Mouse (Mus musculus) embryo, embryonic 10.5 days (tissue): ENCODE measurements around the gene Flg2.

Experiments used
- DNase-seq: peaks from one replicate; pipeline ENCODE4 v3.0.0-alpha.2; 2015; ENCODE audit warnings: low spot score

The Flg2 gene

DNA sequence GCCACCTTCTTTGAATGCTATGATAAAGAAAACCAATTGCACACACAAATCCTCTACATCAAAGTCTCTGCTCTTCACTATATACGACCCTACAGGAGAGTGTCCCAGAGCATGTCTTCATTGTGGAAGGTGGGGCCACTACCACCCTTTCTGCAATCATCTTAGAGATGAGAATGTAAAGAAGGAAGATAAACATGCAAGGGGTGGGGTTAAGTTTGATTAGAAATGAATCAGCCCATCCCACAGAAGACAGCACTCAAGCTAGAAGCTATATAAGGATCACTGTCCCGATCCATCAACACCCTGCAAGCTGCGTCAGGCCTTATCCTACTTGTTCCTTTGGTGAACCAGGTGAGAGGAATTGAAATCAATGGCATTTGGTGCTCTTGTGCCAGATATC lies at the start of gene Flg2:
Gene Flg2, plus strand, starts transcription at position 301 of the 400 bp plus-strand sequence.
- no peak for DNase-seq

DNA sequence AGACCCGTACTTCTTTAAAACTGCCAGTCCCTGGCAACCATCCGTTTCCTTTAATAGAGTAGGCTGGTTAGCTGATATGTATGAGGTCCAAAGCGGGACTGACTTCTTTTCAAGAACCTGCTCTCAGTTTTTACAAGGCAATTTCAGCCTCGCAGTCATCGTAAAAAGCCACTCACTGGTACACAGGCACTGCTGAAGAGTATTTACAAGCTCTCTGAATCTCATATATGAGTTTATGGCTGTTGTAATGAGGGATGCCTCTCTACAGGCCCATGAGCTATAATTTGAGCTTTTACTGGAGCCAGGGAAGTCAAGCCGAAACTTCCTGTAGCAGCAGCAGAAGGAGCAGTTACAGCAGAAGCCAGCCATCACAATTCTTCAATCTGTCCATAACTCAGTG lies 34.6 kb upstream of the Flg2 start:
- DNase-seq: no peak

DNA sequence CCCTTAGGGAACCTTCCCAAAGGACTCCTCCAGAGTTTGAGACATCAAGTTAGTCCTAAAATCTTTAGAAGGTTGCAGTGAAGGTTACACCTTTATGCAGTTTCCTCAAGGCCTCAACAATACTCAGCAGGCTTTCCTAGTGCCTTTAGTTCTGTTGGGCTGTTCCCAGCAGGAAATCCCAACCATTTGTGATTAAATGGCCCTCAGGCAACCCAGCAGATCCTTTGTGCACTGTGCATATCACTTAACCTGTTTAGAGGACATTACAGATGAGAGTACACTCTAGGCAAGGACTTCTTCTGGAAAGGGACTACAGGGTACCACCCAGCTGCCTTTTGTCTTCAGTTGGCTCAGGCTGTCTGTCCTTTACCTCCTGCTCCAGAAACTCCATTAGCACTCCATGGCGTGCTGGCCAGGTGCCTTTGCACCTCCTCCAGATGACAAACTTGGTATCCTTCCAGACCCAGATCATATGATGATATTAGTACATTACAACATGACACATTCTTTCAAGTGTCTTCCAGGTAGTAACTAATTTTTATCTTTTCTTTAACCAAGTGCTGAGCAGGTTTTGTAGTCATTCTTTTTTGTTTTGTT lies 34.0 kb upstream of the Flg2 start:
- DNase-seq: no peak

DNA sequence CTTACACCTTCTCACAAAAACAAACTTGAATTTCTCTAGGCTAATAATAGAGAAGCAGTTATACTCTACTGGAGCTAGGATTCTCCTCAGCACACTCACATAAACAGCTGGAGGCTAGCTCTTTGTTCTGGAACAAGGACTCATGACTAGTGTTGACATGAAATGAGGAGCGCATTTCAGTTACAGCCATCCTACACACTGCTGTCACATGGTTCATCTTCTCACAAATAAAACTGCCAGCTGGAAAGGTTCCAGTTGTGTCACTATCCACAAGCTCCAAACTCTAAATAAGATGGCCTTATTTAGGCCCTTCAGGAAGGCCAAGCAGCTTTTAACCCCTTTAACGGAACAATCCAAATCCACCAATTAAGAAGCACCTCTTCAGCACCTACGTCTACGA lies 16.2 kb upstream of the Flg2 start:
- no peak for DNase-seq

DNA sequence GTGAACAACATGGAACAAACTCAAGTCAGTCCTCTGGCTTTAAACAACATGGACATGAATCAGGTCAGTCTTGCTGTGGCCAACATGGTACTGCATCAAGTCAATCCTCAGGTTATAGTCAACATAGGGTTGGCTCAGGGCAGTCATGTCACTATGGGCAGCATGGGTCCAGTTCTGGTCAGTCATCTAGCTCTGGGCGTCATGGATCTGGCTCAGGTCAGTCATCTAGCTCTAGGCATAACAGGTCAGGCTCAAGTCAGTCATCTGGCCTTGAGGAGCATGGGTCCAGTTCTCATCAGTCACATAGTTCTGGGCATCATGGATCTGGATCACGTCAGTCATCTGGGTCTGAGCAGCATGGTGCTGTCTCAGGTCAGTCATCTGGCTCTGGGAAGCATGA lies 4.9 kb downstream of the Flg2 start:
- no peak for DNase-seq

DNA sequence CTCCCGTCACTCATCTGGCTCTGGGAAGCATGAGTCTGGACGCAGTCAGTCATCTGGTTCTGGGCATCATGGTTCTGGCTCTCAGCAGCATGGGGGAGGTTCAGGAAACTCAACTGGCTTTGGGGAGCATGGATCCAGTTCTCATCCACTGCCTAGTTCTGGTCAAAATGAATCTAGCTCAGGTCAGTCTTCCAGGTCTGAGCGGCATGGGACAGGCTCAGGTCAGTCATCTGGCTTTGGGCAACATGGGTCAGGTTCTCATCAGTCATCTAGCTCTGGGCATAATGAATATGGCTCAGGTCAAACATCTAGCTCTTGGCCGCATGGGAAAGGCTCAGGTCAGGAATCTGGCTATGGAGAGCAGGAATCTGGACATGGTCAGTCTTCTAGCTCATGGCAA lies 5.4 kb downstream of the Flg2 start:
- no peak for DNase-seq
